Mouse (Mus musculus): Measurements from ENCODE around the gene Tcf15. TPM values are rescaled to one million over a fixed set of nuclear protein-coding genes. Genes with fewer than 3 reads are reported as not detected.

The Tcf15 gene
- polyA plus RNA-seq, 1 experiment, result 5.0 TPM

GRCm38 (mm10) chr2:152139191-152139987 is 4.0 kb upstream of the Tcf15 start:
- Histone ChIP-seq H3K36me3 (ENCODE audit: control insufficient read depth, insufficient read depth, low read length) (no peaks in the 10 kb centered on the region), H3K27ac (ENCODE audit: control insufficient read depth, insufficient read depth, low read length) (no peak overlapping the region), H3K4me1 (replicated peaks; ENCODE audit: control insufficient read depth, insufficient read depth, low read length) (no peaks in the 10 kb centered on the region; the same call in 1 of the 2 replicates), H3K4me3 (ENCODE audit: control insufficient read depth, insufficient read depth, low read length) (no peak overlapping the region), H3K27me3 (ENCODE audit: control insufficient read depth, insufficient read depth, low read length) (peaks cover 6% of the 10 kb centered on the region; the same call in 1 of the 2 replicates)
- 69% methylated on average over 10 of the region's 10 CpGs for WGBS
- DNase-seq, result no peak
- TF ChIP-seq CTCF (IDR thresholded peaks at IDR 0.05; ENCODE audit: borderline replicate concordance, control insufficient read depth, extremely low read depth, insufficient read depth, low read length, poor library complexity), result no peak
- no peak for TF ChIP-seq POLR2A (IDR thresholded peaks at IDR 0.05; ENCODE audit: control insufficient read depth, extremely low read depth, insufficient read depth, low read length, poor library complexity)

GRCm38 (mm10) chr2:152140941-152141340 is 2.4 kb upstream of the Tcf15 start:
- H3K27me3 ChIP-seq (ENCODE audit: control insufficient read depth, insufficient read depth, low read length), result peaks cover 6% of the 10 kb centered on the region; the same call in 1 of the 2 replicates

GRCm38 (mm10) chr2:152141491-152141890 is 1.9 kb upstream of the Tcf15 start:
- no peak overlapping the region for H3K4me3 ChIP-seq (ENCODE audit: control insufficient read depth, insufficient read depth, low read length)
- H3K27ac ChIP-seq (ENCODE audit: control insufficient read depth, insufficient read depth, low read length), result no peak overlapping the region
- TF ChIP-seq POLR2A (IDR thresholded peaks at IDR 0.05; ENCODE audit: control insufficient read depth, extremely low read depth, insufficient read depth, low read length, poor library complexity), result no peak
- no peak for TF ChIP-seq CTCF (IDR thresholded peaks at IDR 0.05; ENCODE audit: borderline replicate concordance, control insufficient read depth, extremely low read depth, insufficient read depth, low read length, poor library complexity)
- H3K4me1 ChIP-seq (replicated peaks; ENCODE audit: control insufficient read depth, insufficient read depth, low read length), result no peaks in the 10 kb centered on the region; the same call in 1 of the 2 replicates
- DNase-seq, result no peak
- 79% methylated on average over 1 of the region's 1 CpGs for WGBS
- H3K36me3 ChIP-seq (ENCODE audit: control insufficient read depth, insufficient read depth, low read length), result no peaks in the 10 kb centered on the region
- H3K27me3 ChIP-seq (ENCODE audit: control insufficient read depth, insufficient read depth, low read length), result peaks cover 6% of the 10 kb centered on the region; the same call in 1 of the 2 replicates

More at GRCm38 (mm10) chr2:152140941-152141340, 2.4 kb upstream of the Tcf15 start:
- H3K27ac ChIP-seq (ENCODE audit: control insufficient read depth, insufficient read depth, low read length), result no peak overlapping the region
- WGBS, result 94% methylated on average over 11 of the region's 11 CpGs
- TF ChIP-seq POLR2A (IDR thresholded peaks at IDR 0.05; ENCODE audit: control insufficient read depth, extremely low read depth, insufficient read depth, low read length, poor library complexity) (no peak), CTCF (IDR thresholded peaks at IDR 0.05; ENCODE audit: borderline replicate concordance, control insufficient read depth, extremely low read depth, insufficient read depth, low read length, poor library complexity) (no peak)
- no peaks in the 10 kb centered on the region; the same call in 1 of the 2 replicates for H3K4me1 ChIP-seq (replicated peaks; ENCODE audit: control insufficient read depth, insufficient read depth, low read length)
- DNase-seq, result no peak
- H3K4me3 ChIP-seq (ENCODE audit: control insufficient read depth, insufficient read depth, low read length), result no peak overlapping the region
- no peaks in the 10 kb centered on the region for H3K36me3 ChIP-seq (ENCODE audit: control insufficient read depth, insufficient read depth, low read length)

- whole genome bisulfite sequencing, result 16% methylated on average over 13 of the region's 13 CpGs
- Histone ChIP-seq H3K27me3 (ENCODE audit: control insufficient read depth, insufficient read depth, low read length) (peaks cover 6% of the 10 kb centered on the region; the same call in 1 of the 2 replicates), H3K4me1 (replicated peaks; ENCODE audit: control insufficient read depth, insufficient read depth, low read length) (no peaks in the 10 kb centered on the region; the same call in 1 of the 2 replicates), H3K4me3 (ENCODE audit: control insufficient read depth, insufficient read depth, low read length) (no peak overlapping the region), H3K27ac (ENCODE audit: control insufficient read depth, insufficient read depth, low read length) (no peak overlapping the region), H3K36me3 (ENCODE audit: control insufficient read depth, insufficient read depth, low read length) (no peaks in the 10 kb centered on the region)
- no peak for DNase-seq
- TF ChIP-seq POLR2A (IDR thresholded peaks at IDR 0.05; ENCODE audit: control insufficient read depth, extremely low read depth, insufficient read depth, low read length, poor library complexity) (no peak), CTCF (IDR thresholded peaks at IDR 0.05; ENCODE audit: borderline replicate concordance, control insufficient read depth, extremely low read depth, insufficient read depth, low read length, poor library complexity) (no peak)
These were observed 1.3 kb upstream of the Tcf15 start for GRCm38 (mm10) chr2:152142046-152142445.

- no peaks in the 10 kb centered on the region; the same call in 1 of the 2 replicates for H3K4me1 ChIP-seq (replicated peaks; ENCODE audit: control insufficient read depth, insufficient read depth, low read length)
- H3K27ac ChIP-seq (ENCODE audit: control insufficient read depth, insufficient read depth, low read length), result no peak overlapping the region
- no peak overlapping the region for H3K4me3 ChIP-seq (ENCODE audit: control insufficient read depth, insufficient read depth, low read length)
- H3K36me3 ChIP-seq (ENCODE audit: control insufficient read depth, insufficient read depth, low read length), result no peaks in the 10 kb centered on the region
- DNase-seq, result no peak
- no peak for TF ChIP-seq CTCF (IDR thresholded peaks at IDR 0.05; ENCODE audit: borderline replicate concordance, control insufficient read depth, extremely low read depth, insufficient read depth, low read length, poor library complexity)
- no peak for TF ChIP-seq POLR2A (IDR thresholded peaks at IDR 0.05; ENCODE audit: control insufficient read depth, extremely low read depth, insufficient read depth, low read length, poor library complexity)
- peaks cover 6% of the 10 kb centered on the region; the same call in 1 of the 2 replicates for H3K27me3 ChIP-seq (ENCODE audit: control insufficient read depth, insufficient read depth, low read length)
- 7% methylated on average over 11 of the region's 11 CpGs for WGBS
These were observed 790 bp upstream of the Tcf15 start for GRCm38 (mm10) chr2:152142571-152142970.

GRCm38 (mm10) chr2:152144158-152144450 is 743 bp downstream of the Tcf15 start:
- H3K27me3 ChIP-seq (ENCODE audit: control insufficient read depth, insufficient read depth, low read length), result peaks cover 6% of the 10 kb centered on the region; the same call in 1 of the 2 replicates
- no peaks in the 10 kb centered on the region; the same call in 1 of the 2 replicates for H3K4me1 ChIP-seq (replicated peaks; ENCODE audit: control insufficient read depth, insufficient read depth, low read length)
- 31% methylated on average over 9 of the region's 9 CpGs for WGBS
- DNase-seq, result no peak
- H3K4me3 ChIP-seq (ENCODE audit: control insufficient read depth, insufficient read depth, low read length), result no peak overlapping the region
- no peak overlapping the region for H3K27ac ChIP-seq (ENCODE audit: control insufficient read depth, insufficient read depth, low read length)
- H3K36me3 ChIP-seq (ENCODE audit: control insufficient read depth, insufficient read depth, low read length), result no peaks in the 10 kb centered on the region
- no peak for TF ChIP-seq POLR2A (IDR thresholded peaks at IDR 0.05; ENCODE audit: control insufficient read depth, extremely low read depth, insufficient read depth, low read length, poor library complexity)
- no peak for TF ChIP-seq CTCF (IDR thresholded peaks at IDR 0.05; ENCODE audit: borderline replicate concordance, control insufficient read depth, extremely low read depth, insufficient read depth, low read length, poor library complexity)
